Mouse (Mus musculus): ENCODE measurements around the gene Accs. TPM values are rescaled to one million over a fixed set of nuclear protein-coding genes. Genes with fewer than 3 reads are reported as not detected.

Accs gene
- total RNA-seq, 2 experiments from 2014 or later = 2.5 to 4.0 TPM

DNA sequence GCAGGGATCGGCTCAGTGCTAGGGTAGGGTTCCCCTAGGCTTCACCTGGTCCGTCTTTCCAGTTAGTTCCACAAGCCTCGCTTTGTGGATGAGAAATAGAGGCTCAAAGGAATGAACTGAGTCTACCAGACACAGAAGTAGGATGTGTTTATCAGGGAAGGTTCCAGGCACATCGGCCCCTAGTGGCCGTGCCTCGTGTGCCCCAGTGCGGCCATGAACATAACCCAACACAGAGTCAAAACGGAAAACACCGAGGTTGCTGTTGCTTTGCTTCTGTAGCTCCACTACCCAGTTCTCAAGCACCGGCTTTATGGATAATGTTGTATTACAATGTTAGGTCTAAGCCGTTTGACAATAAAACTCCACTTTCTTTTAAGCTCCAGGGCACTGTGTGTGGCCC, 18.8 kb upstream of the Accs start:
- intact Hi-C loops (cut with DNase I) = no loop called here
- DNase-seq (ENCODE audit: low spot score in 2 of 2) = no peak

- intact Hi-C loops (cut with DNase I) = no loop called here
- no peak for DNase-seq (ENCODE audit: low spot score in 2 of 2)
Observed at GRCm38 (mm10) chr2:93863229-93863628, 13.5 kb upstream of the Accs start.

- intact Hi-C loops (cut with DNase I) = no loop called here
- no peak for DNase-seq (ENCODE audit: low spot score in 2 of 2)
Observed at GRCm38 (mm10) chr2:93858845-93859244, 9.1 kb upstream of the Accs start.

GRCm38 (mm10) chr2:93851303-93851702, 1.6 kb upstream of the Accs start:
- no peak for DNase-seq (ENCODE audit: low spot score in 2 of 2)
- intact Hi-C loops (cut with DNase I) = no loop called here

- intact Hi-C loops (cut with DNase I) = no loop called here
- no peak for DNase-seq (ENCODE audit: low spot score in 2 of 2)
Observed at GRCm38 (mm10) chr2:93850317-93850944, 688 bp upstream of the Accs start.

DNA sequence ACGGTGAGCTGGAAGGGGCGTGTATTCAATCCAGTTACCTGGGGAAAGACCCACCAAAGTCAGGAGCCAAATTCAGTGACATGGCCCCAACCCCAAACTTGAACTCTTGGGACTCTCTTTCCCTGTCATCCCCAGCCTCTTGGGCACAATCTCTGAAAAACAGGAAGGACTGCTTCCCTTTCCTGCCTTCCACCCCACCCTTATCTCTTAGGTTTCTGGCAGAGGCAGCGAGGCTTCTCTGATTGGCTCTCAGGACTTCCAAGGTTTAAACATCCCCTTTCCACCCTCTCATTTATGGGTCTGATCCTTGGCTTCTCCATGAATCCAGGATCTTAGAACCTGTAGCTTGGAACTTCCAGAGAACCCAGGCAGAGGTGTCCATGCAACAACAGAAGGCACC, 8.4 kb downstream of the Accs start:
- DNase-seq (ENCODE audit: low spot score in 2 of 2) = no peak
- intact Hi-C loops (cut with DNase I) = no loop called here

DNA sequence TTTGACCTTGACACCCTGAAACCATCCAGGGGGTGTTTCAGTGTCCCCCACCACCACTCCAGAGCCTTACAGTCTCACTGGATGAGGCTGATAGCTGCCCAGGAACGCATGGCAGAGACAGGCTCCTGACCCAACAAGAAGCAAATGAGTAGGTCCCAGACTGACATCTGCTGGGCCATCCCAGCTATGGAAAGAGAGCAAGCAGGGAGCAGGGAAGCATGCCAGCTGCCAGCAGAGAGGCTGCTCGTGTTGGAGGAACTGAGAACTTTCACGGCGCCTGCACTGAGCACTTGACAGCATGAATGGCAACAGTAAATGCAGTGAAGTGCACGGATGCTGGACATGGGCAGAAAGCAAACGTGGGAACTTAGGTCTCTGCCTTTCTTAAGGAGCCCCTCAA, 9.6 kb downstream of the Accs start:
- no peak for DNase-seq (ENCODE audit: low spot score in 2 of 2)
- intact Hi-C loops (cut with DNase I) = no loop called here

GRCm38 (mm10) chr2:93838931-93839330, 10.8 kb downstream of the Accs start:
- no peak for DNase-seq (ENCODE audit: low spot score in 2 of 2)
- intact Hi-C loops (cut with DNase I) = no loop called here

DNA sequence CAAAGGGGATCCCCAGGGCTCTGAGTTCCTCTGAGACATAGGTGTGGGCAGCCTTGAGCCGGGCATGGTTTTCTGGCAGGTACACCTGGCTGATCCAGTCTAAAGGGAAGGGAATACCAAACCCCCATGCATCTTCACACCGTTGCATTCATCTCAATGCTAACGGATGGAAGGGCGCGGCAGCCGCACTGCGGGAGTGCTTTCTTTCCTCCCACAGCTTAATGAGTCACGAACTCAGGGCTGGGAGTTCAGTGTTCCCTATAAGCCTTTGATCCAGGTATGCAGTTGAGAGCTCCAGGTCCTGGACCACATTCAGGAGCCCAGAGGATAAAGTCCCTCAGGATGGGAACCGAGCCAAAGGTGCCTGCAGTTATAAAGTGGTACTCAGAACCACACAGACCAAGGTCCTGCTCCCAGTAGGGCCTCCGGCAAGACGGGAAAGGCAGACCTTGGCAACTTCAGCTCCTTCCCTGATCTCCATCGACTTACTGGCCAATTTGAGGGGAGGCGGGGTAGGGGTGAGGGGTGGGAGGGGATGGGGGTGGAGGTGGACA, 13.4 kb downstream of the Accs start:
- no peak for DNase-seq (ENCODE audit: low spot score in 2 of 2)
- intact Hi-C loops (cut with DNase I) = no loop called here

GRCm38 (mm10) chr2:93835596-93835995, 14.1 kb downstream of the Accs start:
- intact Hi-C loops (cut with DNase I) = no loop called here
- DNase-seq (ENCODE audit: low spot score in 2 of 2) = no peak

GRCm38 (mm10) chr2:93823519-93823918, 26.2 kb downstream of the Accs start:
- intact Hi-C loops (cut with DNase I) = no loop called here
- peak in 1 of 2 experiments; percentile 43 for DNase-seq (ENCODE audit: low spot score in 2 of 2)

DNA sequence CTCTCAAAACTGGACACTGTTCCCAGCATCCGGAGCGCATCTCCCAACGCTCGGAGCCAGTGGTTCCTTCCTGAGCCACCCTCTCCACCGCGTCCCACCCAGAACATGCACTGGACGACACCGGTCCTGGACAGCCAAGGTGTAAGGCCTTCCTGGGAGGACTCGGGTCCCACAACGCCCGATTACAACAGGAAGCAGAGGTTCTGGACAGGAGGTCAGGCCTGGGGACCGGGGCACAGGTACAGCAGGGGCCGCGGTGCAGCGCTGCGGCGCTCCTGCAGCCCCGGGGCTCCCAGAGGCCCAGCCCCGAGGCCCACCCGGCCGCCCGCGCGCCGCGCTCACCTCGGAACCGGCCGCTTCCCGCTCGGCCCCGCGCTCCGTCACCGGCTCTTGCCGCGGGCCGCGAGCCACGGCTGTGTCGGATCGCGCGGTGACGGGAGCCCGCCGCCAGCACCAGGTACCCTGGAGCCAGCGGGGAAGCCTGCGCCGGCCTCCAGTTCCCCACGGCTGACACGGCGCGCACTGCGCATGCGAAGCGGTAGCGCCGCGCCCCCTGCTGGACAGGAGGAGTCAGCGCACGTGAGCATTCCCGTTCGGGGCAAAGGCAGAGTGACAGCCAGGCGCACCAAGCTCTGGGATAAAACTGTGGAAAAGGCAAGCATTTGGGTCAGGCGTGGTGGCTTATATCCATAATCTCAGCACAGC, 27.5 kb downstream of the Accs start, which contains the start of gene Ext2:
Gene Ext2, minus strand, starts transcription at position 524 of the 705 bp plus-strand sequence.
- intact Hi-C loops (cut with DNase I) = no loop called here

GRCm38 (mm10) chr2:93817791-93818190, 32.0 kb downstream of the Accs start:
- no peak for DNase-seq (ENCODE audit: low spot score in 2 of 2)
- intact Hi-C loops (cut with DNase I) = loop anchor here (10.0 kb wide), 1 partner anchor 343 kb away; no protein-coding TSS in a partner anchor

More for the DNA sequence above, 27.5 kb downstream of the Accs start, which contains the start of gene Ext2:
- DNase-seq (ENCODE audit: low spot score in 2 of 2) = peak; percentile 90 to 92

DNA sequence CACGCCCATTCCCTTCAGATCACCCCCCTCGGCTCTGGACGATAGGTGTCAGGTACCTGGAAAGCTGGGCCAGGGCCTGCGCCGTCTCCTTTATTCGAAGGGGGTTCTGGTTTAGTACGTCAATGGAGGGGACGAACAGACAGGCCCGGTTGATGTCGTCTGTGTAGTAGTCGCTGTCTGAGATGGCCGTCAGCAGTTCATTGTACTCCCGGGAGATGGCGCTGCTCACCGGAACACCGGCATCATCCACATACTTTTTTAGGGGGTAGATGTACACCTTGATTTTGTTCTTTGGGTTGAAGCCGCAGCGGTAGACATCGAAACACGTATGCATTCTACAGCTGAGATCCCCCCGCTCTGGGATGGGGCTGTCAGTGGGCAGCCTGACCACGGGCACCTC, 36.4 kb downstream of the Accs start:
- intact Hi-C loops (cut with DNase I) = loop anchor here (10.0 kb wide), 1 partner anchor 339 kb away; no protein-coding TSS in a partner anchor
- no peak for DNase-seq (ENCODE audit: low spot score in 2 of 2)

- peak in 1 of 2 experiments; percentile 46 for DNase-seq (ENCODE audit: low spot score in 2 of 2)
- intact Hi-C loops (cut with DNase I) = loop anchor here (10.0 kb wide), 1 partner anchor 337 kb away; no protein-coding TSS in a partner anchor
Observed at GRCm38 (mm10) chr2:93811812-93812211, 37.9 kb downstream of the Accs start.

DNA sequence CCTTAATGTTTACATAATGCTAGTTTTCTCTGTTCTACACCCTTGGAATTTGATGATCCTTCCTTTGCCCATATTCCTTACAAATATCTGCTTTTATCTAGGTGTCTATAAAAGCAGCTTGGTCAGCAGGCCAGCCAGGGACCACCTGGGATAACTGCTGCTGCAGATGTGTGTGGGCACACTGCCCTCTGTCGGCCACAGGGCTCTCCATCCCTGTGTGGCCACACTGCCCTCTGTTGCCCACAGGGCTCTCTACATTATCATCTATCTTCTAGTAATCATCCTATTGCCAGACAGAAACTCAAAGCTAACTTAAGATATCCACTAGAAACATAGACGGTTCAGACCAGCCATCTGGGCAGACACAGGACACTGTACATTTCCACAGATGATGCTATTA, 39.8 kb downstream of the Accs start:
- intact Hi-C loops (cut with DNase I) = loop anchor here (10.0 kb wide), 1 partner anchor 335 kb away; no protein-coding TSS in a partner anchor
- no peak for DNase-seq (ENCODE audit: low spot score in 2 of 2)

GRCm38 (mm10) chr2:93808071-93808470, 41.7 kb downstream of the Accs start:
- no peak for DNase-seq (ENCODE audit: low spot score in 2 of 2)
- intact Hi-C loops (cut with DNase I) = no loop called here

DNA sequence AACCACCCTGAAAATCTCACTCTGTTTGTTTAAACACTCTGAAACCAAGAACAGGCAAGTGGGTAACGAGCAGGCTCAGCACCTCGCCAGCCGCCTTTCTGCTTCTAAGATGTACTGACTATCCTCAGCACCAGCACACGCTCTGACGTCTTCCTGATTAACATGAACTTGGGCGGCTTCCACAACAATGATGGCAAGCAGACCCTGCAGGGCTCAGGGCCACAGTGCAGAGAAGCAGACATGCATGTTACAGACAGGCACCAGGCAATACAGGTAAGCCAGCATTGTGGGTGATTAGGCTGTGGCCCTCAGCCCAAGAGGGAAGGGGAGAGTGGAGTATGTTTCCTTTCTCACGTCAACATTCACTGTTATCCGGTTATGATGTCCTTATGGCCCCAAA, 42.3 kb downstream of the Accs start:
- intact Hi-C loops (cut with DNase I) = no loop called here
- no peak for DNase-seq (ENCODE audit: low spot score in 2 of 2)

DNA sequence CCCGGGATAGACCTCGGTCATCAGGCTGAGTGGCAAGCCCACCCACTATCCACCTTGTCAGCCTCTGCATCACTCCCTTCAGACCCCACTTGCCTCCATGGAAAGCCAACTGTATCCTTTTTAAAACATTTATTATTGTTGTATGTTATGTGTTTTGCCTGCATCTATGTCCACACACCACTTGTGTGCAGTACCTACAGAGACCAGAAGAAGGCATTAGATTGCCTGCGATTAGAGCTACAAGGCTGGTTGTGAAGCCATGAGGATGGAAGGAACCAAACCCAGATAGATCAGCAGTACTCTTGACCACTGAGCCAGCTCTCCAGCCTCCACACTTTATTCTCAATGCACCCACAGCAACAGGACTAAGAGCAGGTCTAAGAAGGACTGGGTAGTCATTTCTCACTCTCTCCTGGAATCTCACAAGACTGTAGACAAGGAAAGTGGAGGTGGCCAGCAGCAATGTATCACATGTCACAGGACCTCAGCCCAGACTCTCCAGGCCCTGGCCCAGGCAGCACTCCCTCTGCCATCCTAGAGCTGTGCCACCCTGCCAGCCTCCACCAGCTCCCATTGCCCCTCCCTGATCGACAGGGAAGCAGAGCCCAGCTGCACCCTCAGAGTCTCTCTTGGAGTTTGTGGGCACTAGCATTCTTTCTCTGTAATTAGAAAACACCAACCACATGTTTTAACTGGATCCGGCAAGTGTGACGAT, 43.1 kb downstream of the Accs start:
- DNase-seq (ENCODE audit: low spot score in 2 of 2) = no peak
- intact Hi-C loops (cut with DNase I) = no loop called here

DNA sequence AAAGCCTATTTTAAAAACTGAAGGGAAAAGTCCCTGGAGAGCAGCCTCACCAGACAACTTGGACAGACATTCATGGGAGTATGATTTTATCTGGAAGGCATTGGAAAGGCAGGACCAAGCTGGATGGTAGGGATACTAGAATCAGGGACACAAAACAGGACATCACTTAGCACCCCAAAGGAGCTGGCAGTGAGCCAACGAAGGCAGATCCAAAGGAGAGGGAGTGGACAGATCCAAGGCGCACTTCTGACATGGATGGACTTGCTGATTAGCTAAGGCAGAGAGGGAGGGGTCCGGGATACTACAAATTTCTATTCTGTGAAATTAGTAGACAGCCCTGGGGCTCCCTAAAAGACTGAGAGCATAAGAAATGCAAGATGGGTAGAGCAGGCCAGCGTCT, 44.2 kb downstream of the Accs start:
- intact Hi-C loops (cut with DNase I) = no loop called here
- no peak for DNase-seq (ENCODE audit: low spot score in 2 of 2)

All from left cerebral cortex, postnatal 36 days (tissue).